Mouse (Mus musculus) NIH3T3 (cell line): Measurements from ENCODE around the gene Pigk.

Experiments used
- DNase-seq: peaks from one replicate; pipeline ENCODE4 v3.0.0-alpha.2; 2012; ENCODE audit warnings: low read depth

Pigk gene

GRCm38 (mm10) chr3:152733011-152733410 is 19.1 kb downstream of the Pigk start:
- peak; percentile 21 for DNase-seq

- peak; percentile 21 for DNase-seq
Measured at GRCm38 (mm10) chr3:152733513-152733912, 19.6 kb downstream of the Pigk start.

- DNase-seq: no peak
Measured at GRCm38 (mm10) chr3:152734100-152734499, 20.2 kb downstream of the Pigk start.

GRCm38 (mm10) chr3:152735601-152736250 is 21.8 kb downstream of the Pigk start:
- no peak for DNase-seq

DNA sequence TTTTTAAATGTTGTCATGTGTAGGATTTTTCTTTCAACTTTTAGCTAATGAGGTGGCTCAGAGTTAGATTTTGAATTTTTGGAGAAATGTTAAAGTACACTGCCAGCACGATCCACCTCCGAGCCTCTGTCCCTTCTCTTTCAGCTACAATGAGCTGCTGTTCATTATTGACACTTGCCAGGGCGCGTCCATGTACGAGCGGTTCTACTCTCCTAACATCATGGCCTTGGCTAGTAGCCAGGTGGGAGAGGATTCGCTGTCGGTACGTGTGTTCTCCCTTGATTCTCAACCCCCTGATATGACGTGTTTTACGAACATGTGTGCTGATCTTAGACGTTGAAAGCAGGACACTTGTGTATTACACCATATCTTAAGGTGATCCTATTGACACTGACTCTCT is 30.4 kb downstream of the Pigk start:
- DNase-seq: no peak

- DNase-seq: no peak
Measured at GRCm38 (mm10) chr3:152745611-152746010, 31.7 kb downstream of the Pigk start.

- DNase-seq: peak; percentile 86
Measured at GRCm38 (mm10) chr3:152749461-152749871, 35.6 kb downstream of the Pigk start.

GRCm38 (mm10) chr3:152749881-152750280 is 36.0 kb downstream of the Pigk start:
- no peak for DNase-seq

GRCm38 (mm10) chr3:152752911-152753310 is 39.0 kb downstream of the Pigk start:
- DNase-seq: no peak

GRCm38 (mm10) chr3:152753345-152753744 is 39.4 kb downstream of the Pigk start:
- no peak for DNase-seq

- DNase-seq: no peak
Measured at GRCm38 (mm10) chr3:152753920-152754764, 40.2 kb downstream of the Pigk start.

DNA sequence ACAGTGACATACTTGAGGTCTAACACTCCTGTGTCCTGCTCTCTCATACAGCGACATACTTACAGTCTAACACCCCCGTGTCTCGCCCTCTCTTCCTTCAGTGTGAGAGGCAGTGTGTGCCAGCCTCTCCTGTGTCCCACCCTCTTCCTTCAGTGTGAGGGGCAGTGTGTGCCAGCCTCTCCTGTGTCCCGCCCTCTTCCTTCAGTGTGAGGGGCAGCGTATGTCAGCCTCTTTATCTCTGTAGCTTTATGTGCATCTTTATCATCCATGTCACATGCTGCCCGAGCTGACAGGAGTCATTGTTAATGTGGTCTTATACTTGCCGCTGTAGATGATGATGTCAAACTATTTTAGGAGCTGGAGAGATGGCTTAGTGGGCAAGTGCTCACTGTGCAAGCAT is 41.6 kb downstream of the Pigk start:
- DNase-seq: no peak

GRCm38 (mm10) chr3:152756896-152757295 is 43.0 kb downstream of the Pigk start:
- DNase-seq: no peak

- DNase-seq: no peak
Measured at GRCm38 (mm10) chr3:152757464-152758393, 43.8 kb downstream of the Pigk start.

- DNase-seq: peak; percentile 54
Measured at GRCm38 (mm10) chr3:152758500-152759032, 44.7 kb downstream of the Pigk start.

DNA sequence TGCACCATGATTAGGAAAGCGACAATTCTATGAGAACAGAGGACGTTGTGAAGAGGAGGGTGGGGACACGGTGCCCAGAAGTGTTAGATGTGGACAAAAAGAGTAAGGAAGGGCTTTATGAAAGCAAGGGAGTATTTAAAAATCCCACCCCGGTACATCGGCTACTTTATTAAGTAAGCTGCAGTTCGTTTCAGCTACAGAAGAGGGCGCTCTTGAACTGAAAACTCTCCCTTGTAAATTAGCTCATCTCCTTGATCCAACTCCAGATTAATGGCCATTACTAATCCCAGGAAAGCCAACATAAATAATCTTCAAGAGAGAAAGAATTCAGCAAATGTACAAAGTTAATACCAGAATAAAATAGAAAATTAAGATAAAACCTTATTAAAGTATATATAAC is 47.2 kb downstream of the Pigk start:
- DNase-seq: peak; percentile 76

DNA sequence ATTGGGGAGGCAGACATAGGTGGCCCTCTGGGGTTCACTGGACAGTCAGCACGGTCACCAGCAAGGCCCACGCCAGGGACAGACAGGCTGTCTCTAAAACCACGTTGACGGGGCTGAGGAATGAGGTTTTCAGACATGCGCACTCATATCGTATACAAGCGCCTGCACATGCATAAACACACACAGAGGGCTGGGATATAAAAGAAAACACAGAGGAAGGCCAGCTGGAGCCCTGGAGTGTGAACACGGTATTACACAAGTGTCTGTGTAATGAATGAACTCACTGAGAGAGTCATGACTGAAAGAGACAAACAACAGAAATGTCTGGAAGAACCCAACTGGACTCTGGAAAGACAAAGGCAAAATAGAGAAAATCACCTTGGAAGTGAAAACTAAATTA is 47.8 kb downstream of the Pigk start:
- no peak for DNase-seq

GRCm38 (mm10) chr3:152762302-152762701 is 48.4 kb downstream of the Pigk start:
- no peak for DNase-seq

DNA sequence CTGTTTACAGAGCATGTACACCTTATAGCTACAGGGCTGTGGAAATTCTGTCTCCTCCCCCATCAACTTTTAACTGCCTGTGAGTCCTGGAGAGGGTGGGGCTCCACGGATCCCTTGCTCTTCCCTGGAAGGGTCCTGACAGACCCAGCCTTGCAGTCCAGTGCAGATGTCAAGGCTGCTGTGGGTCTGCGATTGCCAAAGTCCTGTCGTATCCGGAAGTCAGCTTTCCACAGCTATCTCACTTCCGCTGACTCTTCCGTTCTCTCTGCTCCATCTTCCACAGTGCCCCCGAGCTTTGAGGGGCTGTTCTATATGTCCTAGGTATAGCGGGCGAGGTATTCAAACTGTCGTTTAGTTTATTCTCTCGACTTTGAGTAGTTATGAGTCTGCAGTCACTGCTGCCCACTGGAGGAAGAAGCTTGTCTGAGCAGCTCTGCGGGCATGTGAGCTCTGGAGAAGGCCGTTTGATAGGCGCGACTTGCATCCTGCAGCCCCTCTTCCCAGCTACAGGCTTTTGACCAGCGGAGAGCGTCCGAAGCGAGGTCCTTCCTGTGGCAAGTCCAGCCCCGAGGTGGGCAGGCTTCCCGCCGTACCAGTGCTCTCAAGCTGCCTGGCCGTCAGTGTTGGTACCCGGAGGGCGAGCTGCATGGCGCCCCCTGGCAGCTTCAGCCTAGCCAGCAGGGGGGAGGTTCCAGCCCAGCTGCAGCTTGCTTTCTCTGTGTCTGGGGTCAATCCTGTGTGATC is 49.4 kb downstream of the Pigk start:
- DNase-seq: no peak

DNA sequence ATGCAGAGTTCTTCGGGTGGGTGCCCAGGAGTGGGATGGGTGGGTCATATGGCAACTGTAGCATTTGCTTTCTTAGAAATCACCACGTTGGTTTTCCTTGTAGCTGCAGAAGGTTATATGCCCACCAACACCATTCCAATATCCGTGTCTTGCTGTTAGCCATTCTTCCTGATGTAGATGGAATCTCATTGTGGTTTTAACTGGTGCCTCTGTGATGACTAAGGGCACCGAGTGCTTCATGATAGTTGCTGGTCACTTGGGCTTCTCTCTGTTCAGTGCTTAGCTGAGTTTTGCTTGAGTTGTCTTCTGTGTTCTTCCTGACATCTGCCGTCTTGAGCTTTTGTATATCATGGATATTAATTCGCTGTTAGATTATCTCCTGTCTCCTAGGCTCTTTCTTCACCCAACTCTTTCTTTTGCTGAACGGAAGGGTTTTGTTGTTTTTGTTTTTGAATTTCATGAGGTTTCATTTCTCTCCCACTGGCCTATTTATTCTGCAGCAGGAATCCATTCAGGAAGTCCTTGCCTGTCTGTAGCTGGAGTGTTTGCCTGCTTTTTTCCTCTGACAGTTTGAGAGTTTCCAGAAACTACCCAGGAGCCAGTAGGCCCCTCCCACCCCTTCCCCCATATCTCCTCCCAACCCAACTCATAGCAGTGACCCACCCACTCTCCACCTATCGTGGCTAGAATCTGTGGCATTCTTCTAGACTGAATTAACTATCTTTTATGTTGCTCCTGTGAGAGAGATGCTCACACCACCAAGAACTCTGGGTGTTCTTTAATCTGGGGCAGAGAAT is 50.8 kb downstream of the Pigk start:
- peak; percentile 40 for DNase-seq

- peak; percentile 28 for DNase-seq
Measured at GRCm38 (mm10) chr3:152767485-152767884, 53.6 kb downstream of the Pigk start.
